Mouse (Mus musculus) lung, postnatal 10 days (tissue): Measurements from ENCODE around the gene Negr1.

Source experiments
- DNase-seq: peaks from one replicate; pipeline ENCODE4 v3.0.0; 2021

Negr1 gene

DNA sequence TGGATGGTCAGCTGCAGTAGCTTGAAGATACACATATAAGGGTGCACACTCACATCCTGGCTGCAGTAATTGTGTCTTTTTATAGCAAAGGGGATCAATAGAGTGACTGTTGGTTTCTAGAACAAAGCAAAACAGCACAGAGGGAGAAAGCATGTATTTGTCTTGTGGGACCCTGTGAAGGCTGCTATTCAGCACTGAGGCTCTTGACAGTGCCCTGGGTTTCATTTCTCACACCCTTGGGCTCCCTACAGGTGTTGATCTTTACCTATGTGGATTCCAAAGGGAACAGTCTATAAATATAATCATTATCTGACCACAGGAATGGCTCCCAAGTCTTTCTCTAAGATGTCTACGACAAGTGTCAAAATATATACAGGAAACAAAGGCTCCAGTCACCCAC is 693.9 kb downstream of the Negr1 start:
- DNase-seq, result no peak

DNA sequence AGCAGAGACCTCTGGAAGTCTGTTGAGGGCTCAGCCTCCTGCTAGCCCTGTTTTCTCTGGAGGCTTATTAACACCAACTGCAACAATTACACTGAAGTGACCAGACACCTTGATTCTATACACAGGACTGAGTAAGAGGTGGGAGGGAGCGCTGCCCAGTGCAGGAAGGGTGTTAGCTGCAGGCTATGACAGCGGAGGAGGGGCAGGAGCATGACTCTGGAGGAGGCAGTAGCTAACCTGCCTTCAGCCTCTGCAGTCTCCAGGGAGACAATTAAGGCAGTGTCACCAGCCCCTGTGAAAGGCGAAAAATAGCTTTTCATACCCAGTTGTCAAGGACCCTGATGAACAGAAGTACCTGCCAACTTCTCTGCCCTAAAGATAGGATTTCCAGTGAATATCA is 694.3 kb downstream of the Negr1 start:
- DNase-seq, result no peak

DNA sequence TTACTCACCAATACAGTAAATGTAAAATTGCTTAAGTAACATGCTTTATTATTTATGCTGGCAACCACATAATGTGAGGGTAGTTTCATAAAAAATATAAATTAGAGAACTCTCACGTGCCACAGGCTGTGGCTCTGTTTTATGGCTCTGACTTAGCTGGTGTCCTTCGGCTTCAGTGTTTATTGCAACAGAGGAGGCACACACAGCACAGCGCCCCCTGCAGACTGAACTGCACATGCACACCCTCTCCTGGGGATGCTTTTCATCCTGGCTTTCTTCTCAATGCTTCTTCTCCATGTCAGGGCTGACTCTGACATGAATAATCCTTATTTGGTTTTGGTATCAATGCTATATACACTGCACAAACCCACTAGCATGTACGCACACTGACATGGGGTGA is 707.1 kb downstream of the Negr1 start:
- DNase-seq, result no peak

DNA sequence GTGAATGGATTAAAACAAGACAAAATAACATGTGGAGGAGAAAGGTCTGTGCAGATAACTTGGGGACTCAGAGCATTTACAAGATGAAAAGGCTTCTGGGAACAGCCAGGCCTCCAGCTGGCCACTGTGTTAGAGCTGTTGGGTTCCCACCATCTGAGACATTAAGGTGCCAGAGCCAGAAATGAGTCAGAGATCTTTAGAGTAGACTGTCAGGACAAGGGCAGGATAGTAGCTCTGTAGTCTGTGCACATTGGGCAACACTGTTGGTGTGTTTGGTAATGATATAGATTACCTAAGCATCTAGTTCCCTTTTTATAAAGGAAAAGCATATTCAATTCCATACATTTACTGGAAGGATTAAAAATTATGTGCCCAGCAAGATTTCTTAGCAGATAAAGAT is 710.8 kb downstream of the Negr1 start:
- DNase-seq, result no peak

DNA sequence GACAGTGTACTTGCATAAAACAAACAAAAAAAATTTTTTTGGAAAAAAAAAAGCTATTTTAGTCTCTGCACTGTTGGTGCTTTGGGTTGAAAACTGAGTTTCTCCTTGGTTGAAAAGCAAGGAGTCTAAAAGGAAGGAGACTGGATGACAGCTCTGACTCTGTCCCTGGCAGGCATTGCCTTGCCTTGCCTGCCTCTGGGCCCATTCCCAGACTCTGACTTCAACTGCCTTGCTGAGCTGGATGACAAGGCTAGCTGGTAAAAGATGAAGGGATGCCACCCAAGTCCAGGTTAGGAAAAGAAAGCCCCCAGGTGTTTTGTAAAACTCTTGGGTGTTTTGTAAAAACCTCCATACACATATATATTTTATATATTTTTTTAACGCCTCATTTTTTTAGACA is 712.5 kb downstream of the Negr1 start:
- DNase-seq, result no peak

DNA sequence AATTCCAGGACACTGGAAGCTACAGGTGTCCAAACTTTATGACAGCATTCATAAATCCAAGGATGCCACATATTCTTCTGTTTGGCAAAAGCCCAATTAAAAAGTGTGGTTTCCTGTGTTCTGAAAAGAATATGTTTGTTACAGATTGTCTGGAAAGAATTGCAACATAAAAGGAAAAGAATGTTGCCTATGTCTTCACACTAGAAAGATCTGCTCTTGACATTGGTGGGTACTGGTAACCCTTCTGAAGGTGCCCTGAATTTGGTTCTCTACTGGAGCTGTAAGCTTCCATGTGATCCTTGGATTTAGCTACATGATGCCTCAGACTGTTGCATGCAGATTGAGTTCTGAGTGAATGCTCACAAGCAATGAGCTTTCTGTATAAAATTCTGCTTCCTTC is 718.1 kb downstream of the Negr1 start:
- DNase-seq, result no peak

DNA sequence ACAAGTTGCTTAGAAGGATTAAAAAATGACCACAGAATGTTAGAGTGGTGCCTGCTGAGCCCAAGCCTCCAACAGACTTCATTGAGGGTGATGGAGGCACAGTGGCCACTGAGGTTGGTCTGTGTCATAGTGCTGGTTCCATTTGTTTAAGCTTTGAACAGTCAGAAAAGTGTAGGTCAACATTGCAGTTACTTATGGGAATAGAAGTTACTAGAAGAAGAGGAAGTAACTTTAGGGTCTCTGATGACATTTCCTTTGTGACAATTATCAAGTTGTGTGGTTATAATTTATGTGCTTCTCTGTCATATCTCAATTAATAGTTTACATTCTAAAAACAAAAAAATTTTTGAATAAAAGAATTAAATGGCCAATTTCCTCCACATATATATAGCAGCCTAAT is 719.7 kb downstream of the Negr1 start:
- no peak for DNase-seq

DNA sequence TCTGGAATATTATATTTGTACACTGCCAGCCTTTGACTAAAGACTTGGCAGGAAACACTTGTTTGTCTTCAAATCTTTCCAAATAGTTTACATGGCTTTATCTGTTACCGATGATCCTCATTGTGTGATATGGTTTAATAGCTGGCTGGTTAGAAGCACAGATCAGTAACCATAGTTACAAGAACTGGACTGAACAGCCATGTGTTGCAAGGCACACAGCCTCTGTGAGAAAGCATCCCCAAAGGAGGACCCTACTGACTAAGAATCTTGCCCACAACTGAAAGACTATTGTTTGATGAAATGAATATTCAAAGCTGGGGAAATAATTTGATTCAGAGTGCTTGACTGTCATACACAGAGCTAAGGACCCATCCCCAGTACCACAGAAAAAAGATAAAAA is 729.7 kb downstream of the Negr1 start:
- no peak for DNase-seq

DNA sequence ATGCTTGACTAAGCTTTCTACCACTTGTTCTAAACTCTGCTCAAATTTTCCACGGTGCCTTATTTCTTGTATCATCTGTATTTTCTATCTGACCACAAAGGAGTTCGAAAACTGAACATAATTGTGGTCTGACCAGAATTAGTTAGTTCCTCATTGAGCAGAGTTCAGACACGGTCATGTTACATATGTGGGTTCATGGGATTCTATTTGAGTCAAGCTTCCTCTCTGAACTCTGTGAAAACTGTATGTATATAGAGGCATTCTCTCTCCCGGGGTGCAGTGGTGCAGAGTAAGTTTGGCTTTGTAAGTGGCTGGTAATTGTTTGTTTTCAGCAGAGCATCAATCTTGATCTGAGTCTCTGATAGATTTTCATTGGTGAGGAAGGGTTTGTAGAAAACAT is 735.6 kb downstream of the Negr1 start:
- DNase-seq, result no peak

DNA sequence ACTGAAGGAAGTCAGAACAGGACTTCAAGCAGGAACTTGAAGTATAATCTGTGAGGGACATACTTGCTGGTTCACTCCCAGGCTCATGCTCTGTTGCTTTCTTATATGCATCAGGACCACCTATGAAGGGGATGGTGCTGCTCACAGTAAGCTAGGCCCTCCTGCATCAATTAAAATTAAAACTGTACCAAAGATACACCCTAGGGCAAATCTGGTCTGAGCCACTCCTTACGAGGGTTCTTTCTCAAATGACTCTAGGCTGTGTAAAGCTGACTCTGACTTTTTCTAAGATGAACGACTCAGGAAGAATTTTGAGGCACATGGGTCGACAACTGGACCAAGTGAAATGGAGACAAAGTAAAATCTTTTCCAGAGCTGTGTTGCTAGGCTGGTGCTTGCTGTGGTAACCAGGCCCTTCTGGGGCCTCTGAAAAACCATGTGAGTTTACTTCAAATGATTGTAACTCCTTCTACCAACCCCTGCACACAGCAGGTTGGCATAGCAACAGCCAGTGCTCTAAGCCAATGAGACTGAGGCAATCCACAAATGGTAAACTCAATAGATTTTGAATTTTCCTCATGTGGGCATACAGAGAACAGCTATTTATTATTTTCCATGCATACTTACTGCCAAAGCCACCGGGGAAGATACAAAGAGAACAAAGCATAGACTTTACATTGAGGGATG is 742.0 kb downstream of the Negr1 start:
- no peak for DNase-seq

DNA sequence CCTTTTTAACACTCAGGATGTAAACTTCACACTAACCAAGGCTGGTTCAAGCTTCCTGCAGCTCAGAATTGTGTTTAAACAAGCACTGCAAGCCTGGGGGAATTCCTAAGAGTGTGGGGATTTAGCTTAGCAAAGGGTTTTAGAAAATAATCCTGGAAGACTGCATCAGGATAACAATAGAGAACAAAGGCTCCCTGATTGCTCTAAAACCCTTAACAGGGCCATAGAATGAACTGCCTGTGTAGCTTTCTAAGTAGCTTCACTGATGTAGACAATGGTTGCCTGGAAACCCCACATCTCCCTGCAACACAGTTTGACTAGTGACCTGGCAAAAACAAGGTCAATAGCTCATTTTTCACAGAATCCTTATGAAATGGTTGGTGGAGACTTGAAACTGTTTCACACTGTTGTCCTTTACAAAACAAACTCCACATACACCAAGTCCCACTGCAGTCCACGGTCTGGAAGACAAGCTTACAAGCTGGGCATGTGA is 759.5 kb downstream of the Negr1 start:
- no peak for DNase-seq

DNA sequence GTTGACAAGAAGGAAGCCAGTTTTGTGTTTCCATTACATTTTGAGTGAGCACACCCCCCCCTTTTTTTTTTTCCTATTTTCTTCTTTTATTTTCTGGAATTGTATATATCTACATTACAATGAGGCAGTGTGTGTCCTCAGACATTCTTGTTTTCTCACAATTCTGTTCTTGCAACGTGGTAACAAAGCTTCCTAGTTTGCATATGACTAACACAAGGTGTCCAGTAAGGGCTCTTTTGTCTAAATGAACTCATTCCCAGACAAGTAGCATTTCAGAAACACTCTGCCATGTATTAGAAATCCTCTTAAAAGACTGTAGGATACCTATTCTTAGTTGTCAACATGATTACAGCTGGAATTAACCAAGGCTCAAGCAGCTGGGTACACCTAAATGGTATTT is 760.2 kb downstream of the Negr1 start:
- no peak for DNase-seq

DNA sequence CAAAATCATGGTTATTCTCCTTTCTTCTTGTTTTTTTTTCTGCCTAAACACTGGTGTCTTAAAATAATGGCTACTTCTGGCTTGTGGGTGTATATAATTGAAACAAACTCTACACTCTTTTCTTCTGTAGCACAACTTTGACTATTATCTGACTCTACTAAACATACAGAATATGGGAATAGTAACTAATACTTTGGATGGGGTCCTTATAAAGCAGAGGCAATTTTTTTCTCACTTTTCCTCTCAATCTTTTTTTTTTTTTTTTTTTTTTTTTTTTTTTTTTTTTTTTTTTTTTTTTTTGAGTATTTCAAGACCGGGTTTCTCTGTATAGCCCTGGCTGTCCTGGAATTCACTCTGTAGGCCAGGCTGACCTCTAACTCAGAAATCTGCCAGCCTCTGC is 772.6 kb downstream of the Negr1 start:
- DNase-seq, result no peak

DNA sequence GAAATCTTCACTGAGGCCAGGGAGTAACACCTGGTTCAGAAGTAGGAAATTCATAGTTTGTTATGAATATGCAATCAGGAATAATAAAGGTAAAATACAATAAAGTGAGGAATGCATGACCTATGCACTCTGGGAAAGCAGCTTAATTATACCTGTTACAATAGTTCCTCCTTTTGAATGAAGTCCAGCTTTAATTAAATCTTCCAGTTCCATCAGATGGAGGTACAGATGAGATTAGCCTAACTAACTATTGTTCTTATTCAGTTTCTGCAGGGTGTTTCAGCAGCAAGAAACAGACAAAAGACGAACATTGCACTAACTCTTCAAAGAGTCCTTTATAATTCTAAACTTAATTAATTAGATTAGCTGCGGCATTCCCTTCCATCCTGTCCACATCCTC is 787.9 kb downstream of the Negr1 start:
- DNase-seq, result no peak

DNA sequence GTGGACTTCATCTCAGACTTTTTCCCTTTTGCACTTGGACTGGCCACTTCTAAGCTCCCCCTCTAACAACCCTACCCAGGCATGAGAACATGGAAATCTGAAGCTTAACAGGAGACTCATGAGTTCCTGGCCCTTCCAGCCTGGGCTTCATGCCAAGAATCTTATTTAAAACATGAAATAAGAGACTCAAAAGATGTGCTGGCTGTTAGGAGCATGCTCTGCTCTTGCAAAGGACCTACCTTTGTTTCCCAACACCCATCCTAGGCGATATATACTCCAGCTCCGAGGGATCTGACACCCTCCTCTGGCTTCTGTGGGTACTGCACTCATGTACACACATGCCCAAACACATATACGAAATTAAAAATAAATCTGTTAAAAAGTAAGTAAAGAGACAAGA is 797.3 kb downstream of the Negr1 start:
- peak; percentile 5 for DNase-seq

DNA sequence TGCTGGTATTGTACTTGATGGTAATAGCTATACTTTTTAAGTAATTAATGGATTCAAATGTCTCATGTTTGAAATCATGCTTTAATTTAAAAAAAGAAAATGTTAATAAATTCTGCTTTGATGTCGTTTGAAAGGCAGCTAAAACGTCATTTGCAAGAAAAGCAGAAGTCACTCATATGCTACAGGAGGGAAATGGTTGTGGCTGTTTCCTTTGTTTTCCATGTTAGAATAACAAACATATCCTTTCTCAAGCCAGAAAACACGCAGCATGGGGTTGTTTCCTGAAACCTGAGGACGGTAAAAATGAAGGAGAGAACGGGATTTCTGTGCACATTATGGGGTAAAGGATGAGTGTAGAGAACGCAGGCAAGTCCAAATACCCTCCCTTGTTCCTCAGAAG is 798.2 kb downstream of the Negr1 start:
- DNase-seq, result no peak
